ENCODE assay signal across 9 mouse cellular contexts in genomic region chr11:77765459-77765777, GRCm38 (mm10). TPM values are rescaled to one million over a fixed set of nuclear protein-coding genes. Genes with fewer than 3 reads are reported as not detected.
DNase-seq lines count a peak whose midpoint lies in the region; ATAC-seq lines count a peak whose summit lies in the region.
"Had no signal": no experiment of that assay in that cellular context is flagged by ENCODE, and none has a peak within 500 bp of the region (broad histone marks: within the 10 kb centered on the region; RNA-seq: fewer than 3 reads in every experiment).

No protein-coding gene starts in this region.

- WGBS in lung, embryonic 15.5 days = 35% methylated on average over 4 of the region's 4 CpGs
- 58% methylated on average over 4 of the region's 4 CpGs for WGBS in heart, embryonic 13.5 days
- 37% methylated on average over 4 of the region's 4 CpGs for WGBS in limb, embryonic 15.5 days
- WGBS in stomach, embryonic 14.5 days = 50% methylated on average over 4 of the region's 4 CpGs

- no peaks in the 10 kb centered on the region for H3K9me3 ChIP-seq in lung, embryonic 15.5 days
- no peaks in the 10 kb centered on the region for H3K9me3 ChIP-seq in heart, embryonic 13.5 days
- no peaks in the 10 kb centered on the region for H3K9me3 ChIP-seq in limb, embryonic 15.5 days
- no peaks in the 10 kb centered on the region for H3K9me3 ChIP-seq in stomach, embryonic 14.5 days (ENCODE audit: control insufficient read depth, low read depth, low read length)

- H3K27me3 ChIP-seq in lung, embryonic 15.5 days = no peaks in the 10 kb centered on the region
- peaks cover 4% of the 10 kb centered on the region; the same call in 1 of the 2 replicates for H3K27me3 ChIP-seq in heart, embryonic 13.5 days (replicated peaks)
- no peaks in the 10 kb centered on the region for H3K27me3 ChIP-seq in limb, embryonic 15.5 days
- no peaks in the 10 kb centered on the region for H3K27me3 ChIP-seq in stomach, embryonic 14.5 days (ENCODE audit: control insufficient read depth, insufficient read depth, low read length)

- H3K4me1 ChIP-seq in lung, embryonic 15.5 days = peaks cover 43% of the 10 kb centered on the region
- peaks cover 53% of the 10 kb centered on the region for H3K4me1 ChIP-seq in heart, embryonic 13.5 days
- H3K4me1 ChIP-seq in limb, embryonic 15.5 days = peaks cover 30% of the 10 kb centered on the region
- peaks cover 30% of the 10 kb centered on the region for H3K4me1 ChIP-seq in stomach, embryonic 14.5 days (ENCODE audit: control insufficient read depth, insufficient read depth, low read length)

- DNase-seq in lung, postnatal 25 days (ENCODE audit: low spot score) = no peak
- DNase-seq in left cerebral cortex, adult 8-10 months (ENCODE audit: low spot score in 2 of 2) = no peak
- no peak for DNase-seq in adrenal gland, adult 18-20 months (ENCODE audit: low spot score in 2 of 2)
- DNase-seq in adrenal gland, postnatal 4 days (ENCODE audit: low spot score in 2 of 2) = no peak

- peak overlapping the region; percentile 91 for H3K27ac ChIP-seq in lung, embryonic 15.5 days
- H3K27ac ChIP-seq in heart, embryonic 13.5 days (replicated peaks) = peak overlapping the region; percentile 82
- peak overlapping the region; percentile 38 for H3K27ac ChIP-seq in limb, embryonic 15.5 days
- H3K27ac ChIP-seq in stomach, embryonic 14.5 days (ENCODE audit: low read length) = 0 out of 2 replicates have a peak overlapping the region, but pooled peaks have one; percentile 11

- ATAC-seq in lung, embryonic 15.5 days (ENCODE audit: borderline replicate concordance, extremely low read depth, low FRiP score, low TSS enrichment) = no peak
- no peak for ATAC-seq in heart, embryonic 13.5 days (ENCODE audit: extremely low read depth, insufficient number of reproducible peaks, low FRiP score, low TSS enrichment)
- no peak for ATAC-seq in limb, embryonic 15.5 days (ENCODE audit: insufficient number of reproducible peaks, low FRiP score, low TSS enrichment, low read depth)
- ATAC-seq in stomach, embryonic 14.5 days (ENCODE audit: insufficient number of reproducible peaks, insufficient read depth, low FRiP score, low read depth) = no peak

- H3K36me3 ChIP-seq in lung, embryonic 15.5 days = no peaks in the 10 kb centered on the region
- no peaks in the 10 kb centered on the region for H3K36me3 ChIP-seq in heart, embryonic 13.5 days
- no peaks in the 10 kb centered on the region for H3K36me3 ChIP-seq in limb, embryonic 15.5 days
- no peaks in the 10 kb centered on the region for H3K36me3 ChIP-seq in stomach, embryonic 14.5 days (ENCODE audit: control insufficient read depth, insufficient read depth, low read length)

- peak overlapping the region; percentile 81 for H3K4me2 ChIP-seq in lung, embryonic 15.5 days
- peak overlapping the region; percentile 86 for H3K4me2 ChIP-seq in heart, embryonic 13.5 days
- H3K4me2 ChIP-seq in limb, embryonic 15.5 days = peak overlapping the region; percentile 24; the same call in 1 of the 2 replicates
- peak overlapping the region; percentile 73; the same call in 1 of the 2 replicates for H3K4me2 ChIP-seq in stomach, embryonic 14.5 days (replicated peaks; ENCODE audit: low read depth, low read length)

- H3K4me3 ChIP-seq in lung, embryonic 15.5 days = peak overlapping the region; percentile 0; the same call in 1 of the 2 replicates
- peak overlapping the region; percentile 13; the same call in 1 of the 2 replicates for H3K4me3 ChIP-seq in heart, embryonic 13.5 days
- H3K4me3 ChIP-seq in limb, embryonic 15.5 days = no peak overlapping the region
- H3K4me3 ChIP-seq in stomach, embryonic 14.5 days (ENCODE audit: low read depth, low read length) = no peak overlapping the region

- H3K9ac ChIP-seq in lung, embryonic 15.5 days = peak overlapping the region; percentile 5; the same call in 1 of the 2 replicates
- H3K9ac ChIP-seq in heart, embryonic 13.5 days = peak overlapping the region; percentile 37; the same call in 1 of the 2 replicates
- no peak overlapping the region for H3K9ac ChIP-seq in limb, embryonic 15.5 days
- H3K9ac ChIP-seq in stomach, embryonic 14.5 days (replicated peaks; ENCODE audit: low read depth, low read length) = no peak overlapping the region

RNA-seq across cellular contexts. Expression of gene Myo18a, which starts 2.4 kb away (rescaled TPM):
- 37.8 and 46.2 TPM in 2 replicates for polyA plus RNA-seq in lung, embryonic 15.5 days (2015; fragmentation: Nextera tagmentation; extraction: Ambion mirVana)
- polyA plus RNA-seq in heart, embryonic 13.5 days (2015; fragmentation: Nextera tagmentation; extraction: Ambion mirVana) = 94.9 and 100.0 TPM in 2 replicates
- polyA plus RNA-seq in limb, embryonic 15.5 days (2015; fragmentation: Nextera tagmentation; extraction: Ambion mirVana) = 71.9 and 73.2 TPM in 2 replicates
- 18.4 and 22.3 TPM in 2 replicates for polyA plus RNA-seq in stomach, embryonic 14.5 days (2014; fragmentation: Nextera tagmentation; extraction: Ambion mirVana)
- total RNA-seq in left cerebral cortex, adult 8-10 months (2022) = 100 to 1,000 TPM; 133 to 174 (median 147) TPM
- 10 to 100 TPM; 45.9 to 56.8 TPM for total RNA-seq in adrenal gland, adult 18-20 months (2021)
- 10 to 100 TPM; 90.0 to 90.8 TPM for total RNA-seq in adrenal gland, postnatal 4 days (2021)

RNA-seq across cellular contexts. Expression of gene Gm10277, which starts 22.1 kb away (rescaled TPM):
- 0.94 and 1.5 TPM in 2 replicates for polyA plus RNA-seq in lung, embryonic 15.5 days (2015; fragmentation: Nextera tagmentation; extraction: Ambion mirVana)
- polyA plus RNA-seq in heart, embryonic 13.5 days (2015; fragmentation: Nextera tagmentation; extraction: Ambion mirVana) = 1.1 and 1.3 TPM in 2 replicates
- polyA plus RNA-seq in limb, embryonic 15.5 days (2015; fragmentation: Nextera tagmentation; extraction: Ambion mirVana) = 0.90 and 0.92 TPM in 2 replicates
- 1.2 and 1.5 TPM in 2 replicates for polyA plus RNA-seq in stomach, embryonic 14.5 days (2014; fragmentation: Nextera tagmentation; extraction: Ambion mirVana)
- not detected for total RNA-seq in left cerebral cortex, adult 8-10 months (2022)
- not detected for total RNA-seq in adrenal gland, adult 18-20 months (2021)
- not detected for total RNA-seq in adrenal gland, postnatal 4 days (2021)
- total RNA-seq: heart, adult 18-20 months had no signal

RNA-seq across cellular contexts. Expression of gene Cryba1, which starts 40.3 kb away (rescaled TPM):
- not detected in 2 replicates for polyA plus RNA-seq in lung, embryonic 15.5 days (2015; fragmentation: Nextera tagmentation; extraction: Ambion mirVana)
- polyA plus RNA-seq in heart, embryonic 13.5 days (2015; fragmentation: Nextera tagmentation; extraction: Ambion mirVana) = 0.20 TPM in 1 of 2 replicates, not detected in the other
- polyA plus RNA-seq in limb, embryonic 15.5 days (2015; fragmentation: Nextera tagmentation; extraction: Ambion mirVana) = not detected in 2 replicates
- polyA plus RNA-seq in stomach, embryonic 14.5 days (2014; fragmentation: Nextera tagmentation; extraction: Ambion mirVana) = not detected in 2 replicates
- not detected for total RNA-seq in left cerebral cortex, adult 8-10 months (2022)
- not detected for total RNA-seq in adrenal gland, adult 18-20 months (2021)
- not detected for total RNA-seq in adrenal gland, postnatal 4 days (2021)
- total RNA-seq: heart, adult 18-20 months had no signal

Comparison
In these comparisons a context has a peak if more than half of its experiments do, and no peak if none do; other contexts are left out.
1. H3K27ac ChIP-seq: peak in every context shown above with its lines; median percentile 91 in lung, embryonic 15.5 days; 82 in heart, embryonic 13.5 days; 38 in limb, embryonic 15.5 days; 11 in stomach, embryonic 14.5 days.
2. H3K4me2 ChIP-seq: peak in every context shown above with its lines; median percentile 86 in heart, embryonic 13.5 days; 81 in lung, embryonic 15.5 days; 73 in stomach, embryonic 14.5 days; 24 in limb, embryonic 15.5 days.
3. H3K4me3 ChIP-seq: peak in lung, embryonic 15.5 days (single experiment) and heart, embryonic 13.5 days (single experiment); none in limb, embryonic 15.5 days (single experiment) and stomach, embryonic 14.5 days (single experiment).
4. H3K9ac ChIP-seq: peak in lung, embryonic 15.5 days (single experiment) and heart, embryonic 13.5 days (single experiment); none in limb, embryonic 15.5 days (single experiment) and stomach, embryonic 14.5 days (single experiment).